Mouse (Mus musculus) heart, embryonic 11.5 days (tissue): ENCODE data around the gene Arhgef26. TPM values are rescaled to one million over a fixed set of nuclear protein-coding genes. Genes with fewer than 3 reads are reported as not detected.

Experiments
- ATAC-seq: fragments of 200-750 bp; cut with Nextera tagmentation; replicated peaks from 2 replicates; pipeline ENCODE4 v1.8.0; 2017; ENCODE audit warnings: moderate library complexity; ENCODE audit not compliant: insufficient number of reproducible peaks, low FRiP score, low TSS enrichment
- H3K27ac ChIP-seq: fragments of 300-500 bp; sonication (generic); 2 replicates; pipeline ENCODE4 v1.5.1; 2014; ENCODE audit warnings: mild to moderate bottlenecking, low read depth, low read length
- H3K27me3 ChIP-seq: fragments of 300-500 bp; sonication (generic); 2 replicates; pipeline ENCODE4 v1.6.1; 2014; ENCODE audit warnings: mild to moderate bottlenecking, low read length, mixed read lengths; ENCODE audit not compliant: control insufficient read depth, insufficient read depth
- H3K36me3 ChIP-seq: fragments of 300-500 bp; sonication (generic); 2 replicates; pipeline ENCODE4 v1.6.1; 2014; ENCODE audit warnings: mild to moderate bottlenecking, low read length, moderate library complexity, mixed read lengths; ENCODE audit not compliant: control insufficient read depth, insufficient read depth
- H3K4me1 ChIP-seq: fragments of 300-500 bp; sonication (generic); 2 replicates; pipeline ENCODE4 v1.6.1; 2014; ENCODE audit warnings: low read length; ENCODE audit not compliant: control insufficient read depth, insufficient read depth
- H3K4me2 ChIP-seq: fragments of 300-500 bp; sonication (generic); 2 replicates; pipeline ENCODE4 v1.6.1; 2014; ENCODE audit warnings: mild to moderate bottlenecking, moderate library complexity
- H3K4me3 ChIP-seq: fragments of 300-500 bp; sonication (generic); 2 replicates; pipeline ENCODE4 v1.5.1; 2014; ENCODE audit warnings: low read depth, low read length
- H3K9ac ChIP-seq: fragments of 300-500 bp; sonication (generic); 2 replicates; pipeline ENCODE4 v1.6.1; 2014; ENCODE audit warnings: mild to moderate bottlenecking, low read depth, low read length, moderate library complexity
- H3K9me3 ChIP-seq: fragments of 300-500 bp; sonication (generic); replicated peaks from 2 replicates; pipeline ENCODE4 v1.6.1; 2016; ENCODE audit warnings: low read length; ENCODE audit not compliant: control insufficient read depth
- WGBS: fragments of 180-500 bp; shearing (Covaris S2); extraction: QIAGEN DNeasy Blood & Tissue Kit; methylation state at CpG from one replicate; pipeline ENCODE4 v1.1.7; 2014; ENCODE audit not compliant: insufficient replicate concordance; 5-methylcytosine and 5-hydroxymethylcytosine counted together
- polyA plus RNA-seq: library from polyadenylated mRNA; unstranded; fragments of >200 nt; fragmentation: Nextera tagmentation; extraction: Ambion mirVana; gene quantifications from 2 replicates; pipeline ENCODE4 v1.2.1, GENCODE M21; 2014

Gene Arhgef26
- polyA plus RNA-seq, 1 experiment from 2014 or later: 5.2 TPM

GRCm38 (mm10) chr3:62372841-62373240 is 34.7 kb downstream of the Arhgef26 start:
- Histone ChIP-seq H3K4me1 (peaks cover 5% of the 10 kb centered on the region), H3K4me2 (no peak overlapping the region), H3K4me3 (no peak overlapping the region), H3K9me3 (no peaks in the 10 kb centered on the region), H3K27me3 (no peaks in the 10 kb centered on the region), H3K36me3 (no peaks in the 10 kb centered on the region), H3K27ac (no peak overlapping the region), H3K9ac (no peak overlapping the region)
- WGBS: 83% methylated on average over 2 of the region's 2 CpGs
- no peak for ATAC-seq

GRCm38 (mm10) chr3:62374346-62374745 is 36.2 kb downstream of the Arhgef26 start:
- Histone ChIP-seq H3K9ac (no peak overlapping the region), H3K4me3 (no peak overlapping the region), H3K4me2 (no peak overlapping the region), H3K36me3 (no peaks in the 10 kb centered on the region), H3K4me1 (peaks cover 5% of the 10 kb centered on the region), H3K9me3 (no peaks in the 10 kb centered on the region), H3K27me3 (no peaks in the 10 kb centered on the region), H3K27ac (no peak overlapping the region)
- no peak for ATAC-seq
- 86% methylated on average over 4 of the region's 4 CpGs for WGBS

DNA sequence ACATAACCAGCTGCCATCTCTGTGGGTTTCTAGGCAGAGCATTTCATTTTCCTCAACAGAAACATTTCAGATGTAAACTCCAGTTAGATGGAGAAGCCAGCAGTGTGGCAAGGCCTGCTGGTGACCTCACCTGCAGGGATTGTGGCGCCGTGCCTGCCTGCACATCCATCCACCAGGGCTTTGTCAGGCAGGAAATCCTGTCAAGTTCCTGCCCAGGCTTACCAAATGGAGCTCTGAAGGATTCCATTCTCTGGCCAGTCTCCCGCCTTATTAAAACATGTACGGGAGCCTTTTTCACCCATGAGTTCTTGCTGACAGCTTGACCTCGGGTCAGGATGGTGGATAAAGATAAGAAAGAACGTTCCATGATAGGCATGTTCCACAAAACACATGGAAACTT is 36.7 kb downstream of the Arhgef26 start:
- Histone ChIP-seq H3K9me3 (no peaks in the 10 kb centered on the region), H3K4me2 (no peak overlapping the region), H3K4me3 (no peak overlapping the region), H3K27ac (no peak overlapping the region), H3K36me3 (no peaks in the 10 kb centered on the region), H3K27me3 (no peaks in the 10 kb centered on the region), H3K9ac (no peak overlapping the region), H3K4me1 (peaks cover 5% of the 10 kb centered on the region)
- ATAC-seq: no peak
- WGBS: 39% methylated on average over 6 of the region's 6 CpGs

DNA sequence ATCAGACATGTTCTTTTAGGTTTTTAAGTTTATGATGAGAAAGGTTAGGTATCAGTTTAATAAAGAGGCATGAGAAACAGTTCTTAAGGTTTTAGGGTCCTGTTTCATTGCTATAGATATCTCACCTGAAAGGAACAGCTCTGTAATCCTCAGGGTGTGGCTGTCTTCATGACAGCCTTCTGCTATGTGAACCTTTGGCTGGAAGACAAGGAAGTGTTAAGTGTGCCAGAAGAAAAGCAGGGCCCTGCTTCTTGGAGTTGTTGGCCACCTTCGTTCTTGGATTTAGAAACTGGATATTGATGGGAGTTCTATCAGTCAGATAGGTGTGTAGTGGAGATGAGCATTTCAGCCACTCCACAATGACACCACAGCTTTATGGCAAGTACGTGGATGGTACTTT is 38.6 kb downstream of the Arhgef26 start:
- 73% methylated on average over 2 of the region's 2 CpGs for WGBS
- Histone ChIP-seq H3K27me3 (no peaks in the 10 kb centered on the region), H3K4me3 (no peak overlapping the region), H3K9ac (no peak overlapping the region), H3K9me3 (no peaks in the 10 kb centered on the region), H3K4me2 (no peak overlapping the region), H3K27ac (no peak overlapping the region), H3K36me3 (no peaks in the 10 kb centered on the region), H3K4me1 (peaks cover 5% of the 10 kb centered on the region)
- ATAC-seq: no peak

GRCm38 (mm10) chr3:62379946-62380345 is 41.8 kb downstream of the Arhgef26 start:
- ATAC-seq: no peak
- no peaks in the 10 kb centered on the region for H3K27me3 ChIP-seq
- no peak overlapping the region for H3K4me2 ChIP-seq
- H3K9me3 ChIP-seq: no peaks in the 10 kb centered on the region
- no peak overlapping the region for H3K4me3 ChIP-seq
- WGBS: 42% methylated on average over 5 of the region's 5 CpGs
- no peak overlapping the region for H3K9ac ChIP-seq
- H3K27ac ChIP-seq: no peak overlapping the region
- no peaks in the 10 kb centered on the region for H3K36me3 ChIP-seq
- peaks cover 2% of the 10 kb centered on the region for H3K4me1 ChIP-seq

DNA sequence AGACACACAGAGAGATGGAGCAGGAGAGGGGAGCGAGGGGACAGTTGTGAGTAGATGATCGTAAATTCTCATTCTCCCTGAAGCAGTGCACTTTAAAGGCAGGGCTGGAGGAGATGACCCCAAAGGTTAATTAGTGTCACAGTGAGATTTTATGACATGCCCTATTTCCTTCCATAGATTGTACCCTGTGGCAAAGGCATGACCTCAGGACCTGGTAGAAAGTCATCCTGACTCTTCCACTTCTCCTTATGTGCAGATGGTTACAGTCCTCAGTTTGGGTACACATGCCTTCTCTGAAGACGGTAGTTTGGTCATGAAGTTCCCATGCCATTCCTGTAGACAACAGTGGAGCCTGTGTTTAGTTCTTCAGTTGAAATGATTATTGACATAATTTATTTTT is 42.3 kb downstream of the Arhgef26 start:
- Histone ChIP-seq H3K27ac (no peak overlapping the region), H3K9ac (no peak overlapping the region), H3K4me1 (no peaks in the 10 kb centered on the region), H3K4me3 (no peak overlapping the region), H3K9me3 (no peaks in the 10 kb centered on the region), H3K4me2 (no peak overlapping the region), H3K27me3 (no peaks in the 10 kb centered on the region), H3K36me3 (no peaks in the 10 kb centered on the region)
- WGBS: 81% methylated on average over 3 of the region's 3 CpGs
- no peak for ATAC-seq

- WGBS: 79% methylated on average over 1 of the region's 1 CpGs
- Histone ChIP-seq H3K4me1 (no peaks in the 10 kb centered on the region), H3K4me3 (no peak overlapping the region), H3K4me2 (no peak overlapping the region), H3K9ac (no peak overlapping the region), H3K36me3 (no peaks in the 10 kb centered on the region), H3K9me3 (no peaks in the 10 kb centered on the region), H3K27me3 (no peaks in the 10 kb centered on the region), H3K27ac (no peak overlapping the region)
- no peak for ATAC-seq
Observed at GRCm38 (mm10) chr3:62382853-62383252, 44.7 kb downstream of the Arhgef26 start.

DNA sequence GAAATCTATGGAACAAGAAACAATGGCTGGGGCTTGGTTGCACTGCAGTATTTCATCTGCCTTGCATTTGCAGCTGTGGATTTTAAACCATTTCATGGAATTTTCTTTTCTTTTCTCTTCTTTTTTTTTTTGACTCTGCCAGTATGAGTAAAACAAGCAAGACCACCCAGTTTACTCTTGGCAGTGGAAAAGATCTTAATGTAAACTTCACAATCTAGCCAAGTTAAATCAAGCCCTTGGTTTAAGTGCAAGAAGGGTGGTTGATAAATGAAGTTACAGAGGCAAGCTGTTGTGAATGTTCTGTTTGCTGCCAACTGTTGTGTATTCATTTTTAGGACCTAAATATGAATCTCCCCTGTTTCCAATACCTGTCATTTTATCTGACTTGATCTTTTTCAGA is 54.5 kb downstream of the Arhgef26 start:
- no peak overlapping the region for H3K9ac ChIP-seq
- no peaks in the 10 kb centered on the region for H3K27me3 ChIP-seq
- no peaks in the 10 kb centered on the region; the same call in 1 of the 2 replicates for H3K4me1 ChIP-seq
- H3K27ac ChIP-seq: no peak overlapping the region
- no peaks in the 10 kb centered on the region for H3K36me3 ChIP-seq
- no peaks in the 10 kb centered on the region for H3K9me3 ChIP-seq
- no peak for ATAC-seq
- H3K4me2 ChIP-seq: no peak overlapping the region
- no peak overlapping the region for H3K4me3 ChIP-seq

DNA sequence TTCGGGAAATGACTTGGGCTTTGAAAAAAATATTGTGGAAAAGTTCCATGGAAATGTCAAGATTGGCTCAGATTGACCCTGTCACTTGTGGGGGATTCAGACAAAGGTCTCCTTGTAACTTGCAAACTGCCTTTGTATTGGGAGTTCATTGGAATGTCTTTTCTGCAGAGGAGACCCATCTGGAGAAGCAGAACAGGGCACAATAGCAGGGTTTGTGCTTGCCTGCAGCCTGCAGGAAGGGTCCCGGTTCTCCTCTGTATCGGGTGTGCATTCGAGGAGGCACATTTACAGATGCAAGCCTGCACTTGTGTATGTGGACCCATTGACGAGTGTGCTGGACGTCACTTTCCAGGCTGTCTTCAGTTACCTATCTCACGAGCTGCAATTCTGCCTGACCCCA is 56.1 kb downstream of the Arhgef26 start:
- WGBS: 59% methylated on average over 7 of the region's 7 CpGs
- H3K27ac ChIP-seq: no peak overlapping the region
- no peak overlapping the region for H3K4me3 ChIP-seq
- H3K9ac ChIP-seq: no peak overlapping the region
- H3K36me3 ChIP-seq: no peaks in the 10 kb centered on the region
- no peaks in the 10 kb centered on the region for H3K27me3 ChIP-seq
- H3K9me3 ChIP-seq: no peaks in the 10 kb centered on the region
- H3K4me1 ChIP-seq: no peaks in the 10 kb centered on the region; the same call in 1 of the 2 replicates
- no peak overlapping the region for H3K4me2 ChIP-seq
- no peak for ATAC-seq
